Mouse (Mus musculus): ENCODE data around the gene Atp5e.

DNA sequence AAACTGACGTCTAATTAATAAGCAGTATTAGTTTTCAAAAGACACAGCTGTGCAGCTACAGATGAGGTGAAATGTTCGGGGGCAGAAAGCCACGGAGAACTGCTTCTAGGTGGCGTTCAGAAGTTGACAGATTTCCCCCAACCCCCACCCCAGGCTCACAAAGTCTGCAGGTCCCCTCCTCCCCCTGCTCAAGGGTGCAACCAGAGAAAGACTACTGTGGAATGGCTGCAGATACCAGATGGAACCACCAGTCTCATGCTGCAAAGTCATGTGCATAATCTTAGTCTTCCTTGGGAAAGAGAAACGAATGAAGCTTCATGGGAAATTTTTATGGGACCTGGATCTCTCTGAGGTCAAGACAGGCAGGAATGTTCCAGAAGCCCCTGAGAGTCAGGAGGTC, 38.4 kb upstream of the Atp5e start:
- TF ChIP-seq CTCF (IDR thresholded peaks at IDR 0.05; ENCODE audit: control insufficient read depth, insufficient read depth, low read length) = no peak
- no peak for TF ChIP-seq POLR2A (IDR thresholded peaks at IDR 0.05; ENCODE audit: borderline replicate concordance, control insufficient read depth, low read depth, low read length)

Data from bone marrow, adult 2 months (tissue).